Mouse (Mus musculus) spleen, postnatal 14 days (tissue): ENCODE data around the gene Vmn1r56.
"Not testable (repeated sequence)": the region's sequence is repeated elsewhere in the genome, so short reads cannot be mapped to it uniquely, and the experiment has no call there.

Experiments
- DNase-seq, 2 experiments: peaks; one replicate each; pipeline ENCODE4 v3.0.0; 2021 to 2022; ENCODE audit warnings: low spot score in 2 of 2

The Vmn1r56 gene

GRCm38 (mm10) chr7:5196647-5197046 is at the start of gene Vmn1r56:
Gene Vmn1r56, minus strand, starts transcription at chr7:5196747.
- DNase-seq, result not testable (repeated sequence)

DNA sequence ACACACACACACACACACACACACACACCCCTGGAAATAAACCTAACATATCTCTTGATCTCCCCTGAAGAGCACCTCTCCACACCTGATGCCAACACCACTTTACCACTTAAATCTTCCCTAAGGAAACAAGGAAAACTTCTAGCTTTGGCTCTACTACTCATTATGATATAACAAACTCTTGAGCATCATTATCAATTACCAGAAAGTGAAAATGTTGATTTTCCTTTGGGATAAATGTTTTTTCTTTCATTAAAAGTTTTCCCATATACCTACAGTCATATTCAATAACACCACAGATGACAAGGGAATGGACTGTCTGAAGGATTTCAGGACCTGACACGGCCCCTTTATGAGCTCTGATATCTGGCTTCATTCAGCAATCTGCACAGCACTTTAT is 21.6 kb upstream of the Vmn1r56 start, which contains the start of gene Vmn1r57:
Vmn1r57 (plus strand) TSS at position 301 of the 400 bp plus-strand sequence.
- not testable (repeated sequence) for DNase-seq

DNA sequence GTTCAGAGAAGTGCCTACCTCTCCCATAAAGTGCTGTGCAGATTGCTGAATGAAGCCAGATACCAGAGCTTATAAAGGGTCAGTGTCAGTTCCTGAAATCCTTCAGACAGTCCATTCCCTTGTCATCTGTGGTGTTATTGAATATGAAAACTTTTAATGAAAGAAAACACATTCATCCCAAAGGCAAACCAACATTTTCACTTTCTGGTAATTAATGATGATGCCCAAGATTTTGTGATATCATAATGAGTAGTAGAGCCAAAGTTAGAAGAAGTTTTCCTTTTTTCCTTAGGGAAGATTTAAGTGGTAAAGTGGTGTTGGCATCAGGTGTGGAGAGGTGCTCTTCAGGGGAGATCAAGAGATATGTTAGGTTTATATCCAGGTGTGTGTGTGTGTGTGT is 47.0 kb downstream of the Vmn1r56 start, which contains the start of gene Vmn1r55:
Vmn1r55 (minus strand) TSS at position 101 of the 400 bp plus-strand sequence.
- not testable (repeated sequence) for DNase-seq
